Mouse (Mus musculus): ENCODE measurements around the gene Klhl1.
"Not testable (repeated sequence)": the region's sequence is repeated elsewhere in the genome, so short reads cannot be mapped to it uniquely, and the experiment has no call there.

The Klhl1 gene

DNA sequence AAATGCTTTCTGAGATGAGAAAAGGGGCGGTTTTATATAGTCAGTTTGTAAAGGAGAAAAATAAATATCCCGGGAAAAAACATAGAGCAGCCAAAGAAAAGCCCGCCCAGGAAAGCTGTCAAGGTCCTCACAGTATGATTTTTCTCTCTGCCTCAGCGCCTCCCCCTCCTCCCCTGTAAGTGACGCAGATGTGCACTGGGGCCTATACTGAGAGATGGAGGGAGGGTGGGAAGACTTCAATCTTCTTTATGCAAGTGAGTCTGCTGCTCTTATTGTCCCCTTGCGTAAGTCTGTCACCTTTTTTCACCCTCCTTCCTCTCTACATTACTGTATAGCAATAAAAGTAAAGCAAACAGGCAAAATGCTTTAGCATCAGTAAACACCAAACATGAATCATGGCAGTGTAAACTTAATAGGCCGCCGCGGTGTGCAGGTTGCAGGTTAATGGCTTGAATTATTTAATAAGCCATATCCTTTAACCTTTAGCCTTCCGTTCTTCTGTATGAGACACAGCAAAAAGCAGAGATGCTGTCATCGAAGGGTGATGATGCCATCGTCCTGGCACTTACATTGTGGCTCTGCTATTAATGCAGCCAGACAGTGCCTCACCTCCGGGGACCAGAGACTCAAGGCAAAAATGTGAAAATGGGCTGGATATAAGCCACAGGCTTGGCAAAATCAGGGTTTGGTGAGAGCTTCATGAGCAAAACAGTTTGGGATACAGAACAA, at the start of gene Klhl1:
TSS of gene Klhl1 (minus strand) at position 149 of the 729 bp plus-strand sequence.
- no peak for DNase-seq (ENCODE audit: low spot score)

DNA sequence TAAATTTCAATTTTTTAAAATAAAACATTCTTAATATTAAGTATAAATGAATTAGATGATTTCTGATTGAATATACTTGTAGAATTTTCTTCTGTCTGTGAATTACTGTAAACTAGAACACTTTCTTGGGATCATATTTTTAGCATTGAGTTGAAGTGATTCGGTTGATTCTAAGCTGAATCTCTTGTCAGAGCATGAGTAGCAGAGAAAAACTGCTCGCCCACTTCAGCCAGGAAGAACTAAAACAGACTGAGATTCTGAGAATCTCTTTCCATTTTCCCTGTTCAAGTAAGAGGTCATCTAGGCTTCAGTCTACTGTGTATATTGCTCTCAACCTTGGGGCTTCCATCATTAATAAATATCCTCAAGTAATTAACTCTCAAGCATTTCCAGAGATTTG, 34.8 kb upstream of the Klhl1 start:
- DNase-seq (ENCODE audit: low spot score): no peak

DNA sequence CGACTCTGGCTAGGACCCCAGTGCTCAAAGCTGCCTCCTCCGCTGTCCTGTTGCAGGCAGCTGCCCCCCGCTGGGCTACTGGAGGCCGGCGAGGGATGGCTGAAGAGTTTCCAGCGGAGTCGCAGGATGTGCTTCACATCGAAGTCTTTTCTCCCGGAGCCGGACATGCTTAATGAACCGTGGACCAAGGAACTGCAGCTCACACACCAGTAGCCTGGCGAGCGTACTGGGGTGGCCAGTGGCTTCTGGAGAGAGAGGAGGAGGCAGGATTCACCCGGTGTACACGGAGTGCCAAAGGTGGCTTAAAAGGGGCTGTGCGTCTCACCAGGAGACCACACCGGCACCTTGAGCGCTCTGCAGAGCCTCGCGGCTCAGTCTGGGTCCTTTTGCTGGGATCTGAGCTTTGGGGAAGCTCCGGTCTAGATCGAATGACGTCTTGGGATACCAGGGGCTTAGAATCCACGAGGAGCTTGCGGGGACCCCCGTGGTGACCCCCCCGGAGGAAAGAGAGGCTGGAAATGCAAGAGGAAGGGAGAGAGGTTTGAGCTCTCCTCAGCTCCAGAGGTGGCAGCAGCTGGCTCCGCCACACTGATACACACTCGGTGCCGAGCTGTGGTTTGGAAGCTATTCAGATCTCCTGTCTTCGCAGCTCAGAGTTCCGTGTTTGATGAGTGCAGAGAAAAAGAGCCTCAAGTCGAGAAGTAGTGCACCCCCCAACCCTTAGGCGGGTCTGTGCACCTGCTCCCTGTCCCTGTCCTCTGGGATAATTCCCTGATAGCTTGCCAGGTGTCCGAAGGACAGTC, 550 bp downstream of the Klhl1 start:
- DNase-seq (ENCODE audit: low spot score): no peak

- no peak for DNase-seq (ENCODE audit: low spot score)
Observed at GRCm38 (mm10) chr14:96517727-96518126, 1.2 kb downstream of the Klhl1 start.

GRCm38 (mm10) chr14:96499936-96500335, 19.0 kb downstream of the Klhl1 start:
- no peak for DNase-seq (ENCODE audit: low spot score)

DNA sequence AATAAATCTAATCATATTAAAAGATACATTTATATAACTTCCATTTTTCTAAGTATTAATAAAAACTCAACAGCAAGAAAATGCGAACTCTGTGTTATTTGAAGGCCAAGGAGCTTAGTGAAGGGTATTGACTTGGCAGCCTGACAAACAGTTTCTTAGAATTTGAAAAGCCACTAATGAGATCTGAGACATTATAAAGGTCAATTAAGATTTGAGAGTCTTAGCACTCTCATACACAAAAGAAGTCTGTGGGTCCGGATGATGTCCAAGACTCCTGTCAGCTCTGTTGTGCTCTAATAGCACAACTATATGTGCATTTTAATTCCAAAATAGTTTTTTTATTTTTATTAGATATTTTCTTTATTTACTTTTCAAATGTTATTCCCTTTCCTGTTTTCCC, 47.1 kb downstream of the Klhl1 start:
- DNase-seq (ENCODE audit: low spot score): no peak

DNA sequence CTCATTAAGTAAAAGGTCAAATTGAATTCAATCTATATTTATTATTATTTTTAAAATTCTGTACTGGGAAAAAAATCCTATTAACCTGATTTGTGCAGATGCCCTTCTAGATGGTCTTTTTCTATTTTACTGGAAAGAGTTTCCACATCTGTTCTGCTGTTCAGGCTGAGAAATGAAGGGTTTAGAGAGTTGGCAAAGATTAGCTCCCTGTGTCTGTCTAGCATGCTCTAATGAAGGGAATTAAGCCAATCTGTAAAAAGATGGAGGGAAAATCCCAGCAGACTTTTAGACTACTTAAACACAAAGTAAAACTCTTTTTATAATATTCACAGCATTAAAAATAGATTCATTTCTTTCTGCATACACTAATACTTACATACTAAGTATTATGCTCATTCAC, 47.6 kb downstream of the Klhl1 start:
- no peak for DNase-seq (ENCODE audit: low spot score)

- no peak for DNase-seq (ENCODE audit: low spot score)
Observed at GRCm38 (mm10) chr14:96461756-96462155, 57.1 kb downstream of the Klhl1 start.

DNA sequence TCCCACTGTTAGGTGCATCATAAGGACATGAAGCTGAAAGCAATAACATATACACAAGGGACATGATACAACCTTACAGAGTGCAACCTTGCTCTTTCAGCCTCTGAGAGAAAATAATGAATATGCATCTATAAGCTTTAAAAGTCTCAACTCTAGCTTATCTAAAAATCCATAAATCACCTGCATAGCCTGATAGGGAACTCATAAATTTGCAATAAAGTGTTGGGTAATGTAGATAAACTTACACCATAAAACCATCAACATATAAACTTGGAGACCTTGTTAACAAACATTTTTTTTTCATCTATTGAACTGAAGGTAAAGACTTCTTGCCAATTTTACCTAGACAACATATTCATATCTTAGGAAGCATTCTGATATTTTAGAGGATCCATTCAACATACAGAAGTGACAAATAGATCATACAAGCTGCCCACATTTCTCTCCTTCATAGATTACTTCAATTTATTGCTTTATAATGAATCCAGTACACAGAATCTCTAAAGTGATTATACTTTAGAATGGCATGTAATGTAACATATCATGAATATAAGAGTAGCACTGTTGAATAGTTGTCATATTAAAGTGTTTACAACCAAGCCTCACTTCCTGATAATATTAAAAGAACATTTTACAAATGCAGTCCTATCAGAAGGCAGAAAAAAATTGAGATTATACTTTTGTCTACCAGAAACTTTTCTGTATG, 126.7 kb downstream of the Klhl1 start:
- DNase-seq (ENCODE audit: low spot score): no peak

DNA sequence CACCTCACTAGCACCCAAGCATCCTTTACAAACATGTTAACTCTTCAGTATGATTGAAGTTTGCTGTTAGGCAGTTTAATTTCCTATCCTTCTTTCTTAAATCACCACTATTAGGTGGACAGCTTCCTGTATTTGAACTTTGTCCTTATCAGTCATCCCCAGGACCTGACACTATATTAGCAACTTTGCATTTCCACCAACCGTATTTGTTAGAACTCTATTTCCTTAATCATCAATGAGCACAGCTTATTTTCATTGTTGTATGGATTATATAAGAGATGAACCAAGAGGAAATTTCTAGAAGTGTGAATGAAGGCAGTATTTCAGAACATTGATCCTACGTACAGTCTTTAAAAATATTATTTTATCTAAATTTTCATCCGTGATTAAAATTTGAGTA, 156.2 kb downstream of the Klhl1 start:
- DNase-seq (ENCODE audit: low spot score): no peak

DNA sequence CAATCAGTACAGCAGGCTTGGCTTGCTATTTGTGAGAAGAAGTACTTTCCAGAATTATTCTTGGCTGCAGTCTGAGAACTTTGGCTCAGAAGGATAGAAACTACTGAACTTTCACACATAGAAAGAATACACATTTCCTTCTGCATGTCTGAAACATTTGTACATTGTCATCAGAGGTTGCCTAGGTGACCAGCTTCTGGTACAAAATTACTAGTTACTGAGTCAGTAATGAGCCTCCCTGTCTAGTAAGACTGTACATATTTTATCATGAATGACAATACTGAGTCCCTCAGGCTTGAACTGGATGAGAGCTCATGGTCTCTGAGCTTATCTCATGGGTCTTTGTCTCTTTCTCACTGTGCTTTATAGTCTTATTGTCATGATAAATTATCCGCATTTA, 170.7 kb downstream of the Klhl1 start:
- DNase-seq (ENCODE audit: low spot score): no peak

- no peak for DNase-seq (ENCODE audit: low spot score)
Observed at GRCm38 (mm10) chr14:96331069-96331468, 187.8 kb downstream of the Klhl1 start.

DNA sequence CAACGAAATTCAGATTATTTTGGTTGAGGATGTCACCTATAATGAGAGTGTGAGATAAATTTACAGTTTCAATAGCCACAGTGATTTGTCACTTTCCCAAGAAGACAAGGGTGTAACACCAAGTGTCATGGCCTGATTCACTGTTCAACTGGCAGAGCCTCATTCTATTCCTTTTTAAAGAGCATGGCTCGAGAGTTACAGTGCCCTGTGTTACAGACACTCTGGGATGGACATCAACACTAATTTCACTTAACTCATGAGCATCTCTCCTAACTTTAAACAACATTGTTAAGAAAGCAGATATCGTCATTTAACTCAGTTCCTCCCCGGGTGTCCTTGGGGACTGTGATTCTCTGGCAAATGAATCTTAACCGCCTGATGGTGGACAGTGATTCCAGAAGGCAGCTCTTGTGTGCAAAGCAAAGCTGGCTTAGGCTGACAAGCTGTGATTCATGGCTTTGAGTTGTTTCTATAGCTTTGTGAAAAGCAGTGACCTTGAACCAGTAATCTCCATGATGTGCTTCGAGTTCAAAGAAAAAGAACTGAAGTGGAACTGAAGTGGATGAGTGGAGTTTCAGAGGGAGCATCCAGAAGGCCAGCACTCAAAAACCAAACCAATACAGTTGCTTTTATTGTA, 301.0 kb downstream of the Klhl1 start:
- DNase-seq (ENCODE audit: low spot score): no peak

GRCm38 (mm10) chr14:96194795-96195194, 324.1 kb downstream of the Klhl1 start:
- not testable (repeated sequence) for DNase-seq (ENCODE audit: low spot score)

DNA sequence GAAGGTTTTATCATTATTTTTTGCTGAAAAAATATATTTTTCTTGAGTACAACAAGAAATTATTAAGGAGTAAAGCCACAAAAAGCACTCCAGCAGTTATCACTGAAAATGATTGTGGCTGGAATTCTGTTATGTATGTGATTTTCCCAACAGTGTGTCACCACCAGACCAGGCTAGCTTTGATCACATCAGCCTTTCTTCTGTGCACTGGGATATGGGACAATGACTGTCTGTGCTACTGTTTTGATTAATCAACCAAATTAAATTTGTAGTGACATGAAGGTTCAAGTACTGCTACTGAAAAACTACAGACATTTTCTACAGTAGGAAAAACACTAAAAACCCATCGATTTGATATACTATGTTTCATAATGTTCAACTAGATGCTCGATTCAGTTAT, 344.4 kb downstream of the Klhl1 start:
- no peak for DNase-seq (ENCODE audit: low spot score)

DNA sequence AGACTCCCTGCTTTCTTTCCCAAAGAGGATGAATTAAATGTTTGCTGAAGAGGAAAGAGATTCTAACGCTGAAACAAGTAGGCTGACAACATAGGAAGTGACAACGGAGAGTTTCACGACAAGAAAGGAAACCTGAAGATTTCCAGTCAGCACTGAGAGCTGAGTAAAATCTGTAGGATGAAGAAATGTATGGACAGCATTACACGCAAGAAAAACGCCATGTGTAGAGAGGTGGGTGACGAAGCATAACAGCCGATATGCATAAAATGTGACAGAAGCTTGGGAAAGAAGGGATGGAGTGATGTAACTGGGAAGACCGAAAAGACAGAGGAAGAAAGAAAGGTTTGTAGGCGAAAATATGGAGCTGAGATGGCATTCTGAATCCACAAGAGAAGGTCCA, 375.8 kb downstream of the Klhl1 start:
- no peak for DNase-seq (ENCODE audit: low spot score)

DNA sequence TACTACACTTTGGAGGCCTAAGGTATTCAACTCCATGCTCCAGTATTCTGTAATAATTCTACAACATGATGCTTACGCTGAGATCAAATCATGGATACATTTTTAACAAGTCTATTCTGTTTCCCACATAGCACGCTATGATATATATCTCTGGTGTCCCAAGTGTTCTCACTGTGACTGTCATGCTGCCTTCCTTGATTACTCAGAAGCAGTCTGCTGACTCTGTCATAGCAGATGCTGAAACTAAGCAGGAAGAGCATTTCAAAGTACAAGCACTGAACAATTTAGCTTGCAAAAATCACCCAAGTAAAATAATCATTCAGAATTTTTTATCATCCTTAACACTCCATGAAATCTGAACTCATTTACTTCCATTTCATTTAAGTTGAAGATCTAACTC, 378.7 kb downstream of the Klhl1 start:
- no peak for DNase-seq (ENCODE audit: low spot score)

- DNase-seq (ENCODE audit: low spot score): no peak
Observed at GRCm38 (mm10) chr14:96107396-96107795, 411.5 kb downstream of the Klhl1 start.

DNA sequence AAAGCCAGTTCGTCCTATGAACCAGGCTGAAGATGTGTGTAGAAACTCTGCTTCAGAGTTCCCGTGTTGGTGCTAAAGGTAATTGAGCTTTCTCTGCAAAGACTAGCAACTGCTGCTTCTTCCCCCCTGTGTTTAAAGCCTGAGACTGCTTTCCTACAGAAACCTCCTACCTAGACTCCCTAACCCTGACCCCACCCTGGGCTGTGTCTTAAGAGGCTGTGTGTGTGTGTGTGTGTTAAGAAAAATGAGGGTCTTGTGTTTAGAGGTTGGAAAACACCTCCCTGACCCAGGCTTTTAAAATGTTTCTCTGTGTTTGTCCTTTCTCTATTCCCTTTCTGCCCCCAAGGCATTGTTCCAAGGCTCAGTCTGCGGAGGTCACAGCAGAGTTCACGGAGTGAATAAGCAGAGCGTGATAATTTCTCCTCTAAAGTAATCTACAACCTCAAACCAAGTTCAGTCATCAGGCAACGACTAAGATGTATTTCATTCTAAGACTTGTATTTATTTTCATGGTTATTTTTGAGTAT, 437.2 kb downstream of the Klhl1 start:
- no peak for DNase-seq (ENCODE audit: low spot score)

GRCm38 (mm10) chr14:96065884-96066283, 453.0 kb downstream of the Klhl1 start:
- no peak for DNase-seq (ENCODE audit: low spot score)

Data from lung, postnatal 25 days (tissue).